ENCODE assay signal across 8 mouse cellular contexts in genomic region chr15:90678985-90679759, GRCm38 (mm10). TPM values are rescaled to one million over a fixed set of nuclear protein-coding genes. Genes with fewer than 3 reads are reported as not detected.
DNase-seq lines count a peak whose midpoint lies in the region; ATAC-seq and TF ChIP-seq lines count a peak whose summit lies in the region.

Cpne8 (minus strand) TSS chr15:90679432.

- WGBS in hindbrain, embryonic 15.5 days, result 0% methylated on average over 50 of the region's 56 CpGs

- H3K4me1 ChIP-seq in hindbrain, embryonic 15.5 days (replicated peaks), result peaks cover 15% of the 10 kb centered on the region

- ATAC-seq in hindbrain, embryonic 15.5 days (ENCODE audit: low FRiP score, low read depth), result peak; percentile 93
- ATAC-seq in activated CD4-positive, CD25-positive, alpha-beta regulatory T cell, adult 4 months, result no peak

- peak within 1 kb of the TSS; percentile 65 for H3K9ac ChIP-seq in hindbrain, embryonic 15.5 days

- H3K4me2 ChIP-seq in hindbrain, embryonic 15.5 days, result peak within 1 kb of the TSS; percentile 97

- H3K27ac ChIP-seq in hindbrain, embryonic 15.5 days (replicated peaks), result peak within 1 kb of the TSS; percentile 67
- peak within 1 kb of the TSS; percentile 91 for H3K27ac ChIP-seq in left cerebral cortex, adult 2 months

- DNase-seq in T-cell, adult 2 months (ENCODE audit: low spot score), result peak; percentile 29
- DNase-seq in cerebellum, postnatal 4 days (ENCODE audit: low spot score in 2 of 2), result peak; percentile 24 to 43
- DNase-seq in gastrocnemius, postnatal 10 days, result peak; percentile 67
- DNase-seq in left cerebral cortex, adult 2 months (ENCODE audit: extremely low spot score in 1 of 2, low spot score in 2 of 2), result peak; percentile 50 to 61
- peak; percentile 85 for DNase-seq in lung, postnatal 36 days
- DNase-seq in right cerebral cortex, adult 2 months (ENCODE audit: low spot score in 2 of 2), result peak; percentile 49 to 57

- peak within 1 kb of the TSS; percentile 80 for H3K4me3 ChIP-seq in hindbrain, embryonic 15.5 days
- H3K4me3 ChIP-seq in left cerebral cortex, adult 2 months, result peak within 1 kb of the TSS; percentile 75

- no peaks in the 10 kb centered on the region for H3K27me3 ChIP-seq in hindbrain, embryonic 15.5 days

- H3K36me3 ChIP-seq in hindbrain, embryonic 15.5 days, result no peaks in the 10 kb centered on the region

- intact Hi-C loops in left cerebral cortex, adult 2 months (cut with DNase I), result loop anchor here (1.0 to 5.0 kb wide), 3 partner anchors 72 to 430 kb away; no protein-coding TSS in a partner anchor

- H3K9me3 ChIP-seq in hindbrain, embryonic 15.5 days, result no peaks in the 10 kb centered on the region

- no peak for TF ChIP-seq CTCF in left cerebral cortex, adult 2 months (IDR thresholded peaks at IDR 0.05)

RNA-seq across cellular contexts. Expression of gene Cpne8, which starts in this region (rescaled TPM):
- total RNA-seq in gastrocnemius, postnatal 10 days (2021), result 1 to 10 TPM; 4.2 to 4.6 TPM
- polyA plus RNA-seq in hindbrain, embryonic 15.5 days (2015; fragmentation: Nextera tagmentation; extraction: Ambion mirVana), result 21.2 and 23.4 TPM in 2 replicates
- total RNA-seq in left cerebral cortex, adult 2 months (2021), result 10 to 100 TPM; 24.0 to 26.5 TPM
- polyA plus RNA-seq in activated CD4-positive, CD25-positive, alpha-beta regulatory T cell, adult 4 months (2017; shearing (Covaris generic)), result 1 to 10 TPM in 1 of 2 experiments, not detected in 1; 3.3 TPM

Comparison
In these comparisons a context has a peak if more than half of its experiments do, and no peak if none do; other contexts are left out.
1. RNA of gene Cpne8 (total RNA-seq): 24.0 to 26.5 TPM in left cerebral cortex, adult 2 months; 4.2 to 4.6 TPM in gastrocnemius, postnatal 10 days; every median in the first group is over 4 times any median in the second.
2. DNase-seq: peak in every context shown above with its lines; median percentile 85 in lung, postnatal 36 days; 67 in gastrocnemius, postnatal 10 days; 56 in left cerebral cortex, adult 2 months; 53 in right cerebral cortex, adult 2 months; 34 in cerebellum, postnatal 4 days; 29 in T-cell, adult 2 months.